Mouse (Mus musculus) small intestine, adult 2 months (tissue): ENCODE measurements around the gene Vhl.

Experiments
- CTCF ChIP-seq: fragments of 200-500 bp; IDR thresholded peaks from 2 replicates; pipeline ENCODE4 v1.5.1; 2012; ENCODE audit warnings: low read depth, mild to moderate bottlenecking, control low read depth, inconsistent platforms, low read length, moderate library complexity, mixed read lengths; ENCODE audit not compliant: insufficient replicate concordance, insufficient read length; ENCODE audit errors: extremely low read depth
- POLR2A ChIP-seq: fragments of 200-500 bp; IDR thresholded peaks from 2 replicates; pipeline ENCODE4 v1.6.1; 2012; ENCODE audit warnings: low read depth, mild to moderate bottlenecking, control low read depth, inconsistent platforms, low read length, moderate library complexity

- TF ChIP-seq CTCF = no peak
- TF ChIP-seq POLR2A = no peak
These were observed 40.5 kb downstream of the Vhl start for GRCm38 (mm10) chr6:113664305-113664704.
